Mouse (Mus musculus) embryo, embryonic 11.5 days (tissue): ENCODE measurements at regions not wholly inside any gene's neighbourhood (a gene's known extent, or its start where the extent isn't known, plus 50 kb on each side); places are given as distances from the start of the nearest gene placed in this dataset.

Experiments
- DNase-seq: peaks from one replicate; pipeline ENCODE4 v3.0.0-alpha.2; 2012; ENCODE audit warnings: low read depth, low spot score

DNA sequence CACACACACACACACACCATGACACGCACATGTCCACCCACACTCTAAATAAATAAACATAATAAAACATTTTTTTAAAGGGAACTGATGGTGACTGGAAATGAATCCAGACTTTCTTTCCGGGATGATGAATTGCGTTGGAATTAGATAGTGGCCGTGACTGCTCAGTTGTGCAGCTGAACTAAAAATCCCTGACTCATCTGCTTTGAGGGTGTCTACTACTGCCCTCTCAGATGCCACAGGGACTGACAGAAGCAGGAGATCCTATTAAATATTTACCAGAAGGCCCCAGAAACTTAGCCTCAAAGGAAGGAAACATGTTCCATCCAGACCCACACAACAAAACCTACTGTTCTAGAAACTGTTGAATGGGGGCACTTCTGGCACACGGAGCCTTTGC, 65.7 kb downstream of the Polr2m start:
- no peak for DNase-seq

DNA sequence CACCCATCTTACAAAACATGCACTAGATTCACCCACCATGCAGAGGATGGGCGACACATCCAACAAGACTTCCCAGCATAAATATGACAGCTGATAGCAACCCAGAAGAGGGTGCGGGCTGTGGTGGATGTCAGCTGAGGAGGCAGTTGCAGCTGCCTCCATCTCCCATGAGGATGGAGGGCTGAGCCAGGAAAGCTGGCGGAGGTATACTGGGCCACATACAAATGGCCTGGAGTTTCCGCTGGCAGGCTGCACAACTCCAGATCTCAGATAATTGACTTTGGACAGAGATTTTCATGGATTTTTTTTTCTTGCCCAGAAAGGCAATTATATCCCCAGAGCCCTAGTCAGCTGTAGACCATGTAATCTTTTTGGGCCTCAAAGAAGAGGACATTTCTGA, 67.2 kb downstream of the Polr2m start:
- no peak for DNase-seq

DNA sequence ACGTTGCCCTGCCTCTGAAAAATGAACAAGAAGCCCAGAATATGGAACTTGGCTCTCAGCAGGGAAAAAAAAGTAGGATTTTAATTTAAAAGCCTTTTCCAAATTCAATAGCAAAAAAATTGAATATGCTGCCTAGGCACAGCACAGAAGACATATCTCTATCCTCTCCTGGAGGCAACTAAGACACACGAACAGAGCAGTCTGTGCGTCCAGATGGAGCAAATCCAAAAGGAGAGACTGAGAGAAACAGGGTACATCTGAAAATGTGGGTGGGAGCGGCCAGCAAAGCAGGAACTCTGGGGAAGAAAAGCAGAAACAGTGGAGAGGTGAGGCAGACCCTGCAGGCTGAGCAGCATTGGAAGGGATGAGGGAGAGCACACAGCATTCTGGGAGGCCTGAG, 68.5 kb downstream of the Polr2m start:
- DNase-seq = no peak

DNA sequence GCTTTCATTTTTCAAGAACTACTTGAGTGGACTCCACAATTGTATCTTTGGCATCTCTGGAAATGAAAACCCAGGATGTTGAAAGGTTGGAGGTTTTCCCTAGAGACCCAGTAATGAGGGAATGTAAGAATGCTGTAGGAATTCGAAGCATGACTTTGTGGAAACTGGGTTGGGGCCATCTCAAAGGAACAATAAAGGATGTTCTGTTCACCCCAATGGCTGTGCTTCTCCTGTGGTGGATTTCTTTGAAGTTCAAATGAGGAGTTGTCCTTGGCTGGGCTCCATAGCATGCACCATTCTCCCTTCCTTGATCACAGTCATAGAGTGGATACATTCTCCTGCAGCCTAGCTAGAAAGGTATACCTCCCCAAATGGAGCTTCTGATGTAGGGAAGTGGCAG, 74.6 kb downstream of the Polr2m start:
- no peak for DNase-seq

DNA sequence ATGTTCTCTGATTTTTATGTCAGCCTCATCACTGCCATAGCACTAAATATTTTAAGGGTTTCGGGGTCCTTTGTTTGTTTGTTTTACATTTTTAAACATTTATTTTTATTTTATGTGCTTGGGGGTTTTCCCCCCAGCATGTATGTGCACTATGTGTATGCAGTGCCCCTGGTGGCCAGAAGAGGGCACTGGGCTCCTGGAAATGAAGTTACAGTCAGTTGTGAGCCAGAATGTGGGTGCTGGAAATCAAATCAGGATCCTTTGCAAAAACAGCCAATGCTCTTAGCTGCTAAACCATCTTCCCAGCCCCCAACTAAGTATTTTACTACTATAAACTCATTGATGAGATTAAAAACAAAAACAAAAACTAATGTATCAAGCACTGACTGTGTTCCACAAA, 75.8 kb downstream of the Polr2m start:
- DNase-seq = no peak

DNA sequence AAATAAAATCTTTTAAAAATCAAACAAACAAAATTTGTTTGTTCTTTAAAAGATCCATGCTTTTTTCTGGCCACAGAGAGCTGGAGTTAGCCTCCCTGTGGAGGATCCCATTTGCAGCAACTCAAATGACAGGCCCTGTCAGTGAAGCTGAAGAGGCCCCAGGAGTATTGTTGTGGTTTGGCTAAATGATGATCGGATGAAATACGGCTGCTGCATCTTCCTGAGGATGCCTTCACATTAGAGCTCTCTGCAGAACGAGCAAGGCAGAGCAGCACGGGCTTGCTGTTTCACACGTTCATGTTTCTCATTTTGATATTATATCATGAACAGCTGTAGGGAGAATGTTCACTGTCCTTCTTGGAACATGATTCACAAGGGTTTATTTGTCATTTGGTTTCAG, 76.8 kb downstream of the Polr2m start:
- no peak for DNase-seq

DNA sequence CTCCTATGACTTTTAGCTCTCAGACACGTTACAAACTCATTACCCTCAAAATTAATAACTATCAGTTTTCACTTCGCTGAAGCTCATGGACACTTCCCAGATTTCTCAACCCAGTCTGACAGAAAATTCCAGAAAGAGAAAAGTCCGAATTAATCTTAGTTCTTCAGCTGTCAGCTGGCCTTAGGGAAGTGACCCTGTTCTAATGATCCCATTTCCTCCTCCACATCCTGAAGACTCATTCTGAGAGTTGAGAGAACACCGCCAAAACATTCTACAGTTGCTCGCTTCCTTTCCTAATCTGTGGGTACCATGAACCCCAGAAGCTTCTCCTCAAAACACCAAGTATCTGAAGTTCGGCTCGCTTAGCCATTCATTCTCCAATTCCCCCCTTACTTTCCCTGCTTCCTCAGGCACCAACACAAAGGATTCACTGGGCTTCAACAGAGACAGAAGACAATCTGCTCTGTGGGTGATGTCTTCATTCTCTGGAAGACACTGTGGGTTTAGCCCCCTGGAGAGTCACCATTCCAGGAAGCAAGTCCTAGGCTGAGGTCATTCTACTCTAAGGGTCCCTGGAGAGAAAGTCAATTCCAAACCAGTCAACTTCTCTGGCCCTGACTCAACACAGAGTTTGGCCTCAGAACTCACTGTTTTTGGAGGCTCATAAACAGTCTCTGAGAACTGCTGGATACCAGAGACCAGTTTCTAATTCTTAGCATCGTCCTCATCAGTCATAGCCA, 81.2 kb downstream of the Polr2m start:
- DNase-seq = no peak

DNA sequence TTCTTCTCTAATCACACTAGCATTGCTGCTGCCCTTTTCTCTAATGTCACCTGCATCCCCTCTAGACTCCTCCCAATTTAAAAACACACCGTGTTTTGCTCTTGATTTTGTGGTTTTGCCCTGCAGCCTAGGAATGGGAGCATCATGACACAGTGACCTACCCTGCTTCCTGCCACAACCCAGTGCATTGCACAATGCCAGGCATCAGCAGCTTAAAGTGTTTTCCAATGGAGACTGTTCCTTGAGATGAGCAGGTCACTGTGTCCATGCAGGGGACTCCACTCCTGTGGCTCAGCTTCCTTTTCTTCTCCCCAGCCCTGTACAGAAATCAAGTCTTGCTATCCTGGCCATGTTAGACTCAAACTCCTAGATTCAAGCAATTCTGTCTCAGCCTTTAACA, 84.1 kb downstream of the Polr2m start:
- no peak for DNase-seq

DNA sequence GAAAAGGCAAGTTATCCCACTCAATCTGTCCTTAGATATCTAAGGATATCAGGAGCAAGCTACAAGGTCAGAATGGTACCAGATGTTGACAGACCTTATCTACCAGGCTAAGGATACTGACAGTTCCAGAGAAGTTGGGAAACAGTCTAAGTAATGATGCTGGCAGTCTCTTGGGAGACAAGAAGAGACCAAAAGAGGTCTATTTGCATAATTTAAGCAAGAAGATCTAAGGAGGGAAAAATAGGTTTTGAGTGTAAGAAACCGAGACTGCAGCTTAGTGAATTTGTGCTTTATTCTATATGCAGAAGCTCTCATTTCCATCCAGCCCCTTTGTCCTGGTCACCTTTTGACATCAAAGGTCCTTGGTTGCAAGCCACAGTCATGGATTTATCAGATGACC, 86.4 kb downstream of the Polr2m start:
- no peak for DNase-seq

DNA sequence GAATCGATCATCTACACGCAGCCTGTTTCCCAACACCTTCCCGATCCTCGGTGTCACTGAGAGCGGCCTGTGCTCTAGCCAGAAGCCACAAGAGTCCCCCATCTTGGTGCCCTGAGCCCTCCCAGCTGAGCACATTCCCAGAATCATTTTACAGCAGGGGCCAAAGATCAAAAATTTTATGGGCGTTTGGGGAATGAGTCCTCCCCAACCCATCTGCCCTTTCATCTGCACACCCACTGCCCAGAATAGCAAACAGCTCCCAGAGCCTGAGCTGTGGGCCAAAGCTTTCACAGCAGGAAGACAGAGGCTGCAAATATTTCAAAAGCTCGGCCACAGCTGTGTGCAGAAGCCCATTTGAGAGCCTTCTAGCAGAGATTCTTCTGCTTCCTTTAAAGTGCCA, 89.0 kb downstream of the Polr2m start:
- peak; percentile 32 for DNase-seq

DNA sequence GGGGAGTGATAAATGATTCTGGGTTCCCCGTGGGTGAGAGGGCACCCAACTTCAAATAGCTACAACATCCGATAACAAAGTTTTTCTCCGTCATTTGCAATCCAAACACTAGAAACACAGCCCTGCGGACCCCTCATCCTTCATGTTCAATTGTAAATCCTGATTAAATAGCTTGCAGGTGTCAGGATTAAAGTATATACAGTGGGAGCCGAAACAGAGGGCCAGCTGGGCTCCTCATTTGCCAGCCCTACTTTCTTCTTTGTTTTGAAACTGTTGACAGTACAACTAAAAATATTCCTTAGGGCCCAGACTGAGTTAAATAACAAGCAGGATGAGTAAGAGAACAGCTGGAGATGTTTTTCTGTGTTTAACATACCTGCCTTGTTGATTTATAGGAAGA, 95.5 kb downstream of the Polr2m start:
- no peak for DNase-seq

DNA sequence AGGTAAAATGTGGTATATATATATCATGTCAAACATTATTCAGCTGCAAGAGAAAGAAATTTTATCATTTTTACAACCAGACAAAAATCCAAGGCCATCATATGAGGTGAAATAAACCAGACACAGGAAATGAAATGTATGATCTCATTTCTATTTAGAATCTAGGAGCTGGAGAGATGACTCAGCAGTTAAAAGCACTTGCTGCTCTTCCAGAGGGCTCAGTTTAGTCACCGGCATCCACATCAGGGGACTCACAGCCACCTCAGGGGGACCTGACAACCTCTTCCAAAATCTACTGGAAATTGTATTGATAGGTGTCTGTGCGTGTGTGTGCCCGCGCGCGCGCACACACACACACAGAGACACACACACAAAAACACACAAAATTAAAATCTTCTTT, 98.3 kb downstream of the Polr2m start:
- no peak for DNase-seq

DNA sequence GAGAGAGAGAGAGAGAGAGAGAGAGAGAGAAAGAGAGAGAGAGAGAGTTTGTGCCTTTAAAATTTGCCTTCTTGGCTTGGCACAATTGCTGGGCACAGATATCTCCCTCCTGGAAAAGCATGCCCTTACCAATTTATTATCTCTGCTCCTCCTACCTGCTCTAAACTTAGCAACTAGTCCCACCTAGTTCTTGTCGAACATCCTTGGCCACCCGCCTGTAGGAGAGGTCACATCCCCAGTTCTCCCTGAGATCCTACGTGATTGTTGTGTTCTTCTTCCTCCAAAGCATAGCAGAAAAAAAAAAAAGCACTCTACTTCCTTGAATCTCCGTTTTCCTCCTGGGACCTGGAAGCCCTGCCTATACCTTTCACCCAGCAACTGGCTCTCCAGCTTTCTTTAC, 101.8 kb downstream of the Polr2m start:
- no peak for DNase-seq

DNA sequence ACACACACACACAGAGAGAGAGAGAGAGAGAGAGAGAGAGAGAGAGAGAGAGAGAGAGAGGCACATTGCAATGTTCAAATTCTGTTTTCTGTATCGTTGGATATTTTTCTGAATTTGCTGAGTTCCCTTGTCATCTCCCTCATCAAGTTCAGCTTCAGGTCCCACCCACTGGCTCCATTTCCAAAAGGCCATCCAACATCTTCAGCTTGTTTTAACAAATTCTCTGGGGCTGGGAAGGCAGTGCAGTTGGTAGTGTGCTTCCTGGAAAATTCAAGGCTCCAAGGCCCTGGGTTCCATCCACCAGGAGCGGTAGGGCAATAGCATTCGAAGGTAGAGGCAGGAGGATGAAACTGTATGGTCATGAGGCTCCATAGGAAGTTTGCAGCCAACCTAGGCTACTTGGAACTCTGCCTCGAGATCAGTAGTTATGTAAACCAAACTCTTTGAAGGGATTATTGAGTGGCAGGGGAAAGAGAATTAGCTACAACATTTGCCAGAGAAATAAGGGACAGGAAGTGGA, 105.9 kb downstream of the Polr2m start:
- DNase-seq = no peak

DNA sequence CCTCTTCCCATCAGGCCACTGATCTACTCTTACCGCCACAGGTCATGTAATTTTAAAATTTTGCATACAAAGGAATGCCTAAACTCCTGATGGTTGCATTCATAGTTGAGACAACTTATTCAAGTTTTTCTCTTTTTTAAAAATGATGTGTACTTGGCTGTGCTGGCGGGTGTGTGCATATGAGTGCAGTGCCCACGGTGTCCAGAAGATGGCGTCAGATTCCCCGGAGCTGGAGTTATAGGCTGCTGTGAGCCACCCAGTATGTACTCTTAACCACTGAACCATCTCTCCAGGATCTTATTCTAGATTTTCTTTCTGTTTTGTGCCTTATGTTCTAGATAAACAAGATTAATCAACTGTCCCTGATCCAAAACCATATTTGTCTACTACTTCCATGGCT, 116.0 kb downstream of the Polr2m start:
- DNase-seq = no peak

DNA sequence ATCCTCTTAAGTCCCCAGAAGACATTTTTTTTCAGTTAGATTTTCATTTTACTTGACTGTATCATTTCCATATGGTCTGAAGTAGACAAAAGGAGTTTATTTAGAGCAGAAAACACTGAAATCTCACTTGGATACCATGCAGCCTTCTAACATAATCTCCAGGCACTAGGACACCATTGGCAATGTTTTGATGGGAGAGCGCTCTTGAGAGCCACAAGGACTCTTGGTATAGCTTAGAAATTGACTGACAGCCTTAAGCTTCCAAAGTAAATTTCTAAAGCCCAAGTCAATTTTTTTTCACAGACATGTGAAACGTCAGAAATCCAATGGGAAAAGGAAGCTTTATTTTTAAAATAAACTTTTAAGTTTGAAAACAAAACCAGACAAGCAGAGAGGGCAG, 116.5 kb downstream of the Polr2m start:
- DNase-seq = no peak

DNA sequence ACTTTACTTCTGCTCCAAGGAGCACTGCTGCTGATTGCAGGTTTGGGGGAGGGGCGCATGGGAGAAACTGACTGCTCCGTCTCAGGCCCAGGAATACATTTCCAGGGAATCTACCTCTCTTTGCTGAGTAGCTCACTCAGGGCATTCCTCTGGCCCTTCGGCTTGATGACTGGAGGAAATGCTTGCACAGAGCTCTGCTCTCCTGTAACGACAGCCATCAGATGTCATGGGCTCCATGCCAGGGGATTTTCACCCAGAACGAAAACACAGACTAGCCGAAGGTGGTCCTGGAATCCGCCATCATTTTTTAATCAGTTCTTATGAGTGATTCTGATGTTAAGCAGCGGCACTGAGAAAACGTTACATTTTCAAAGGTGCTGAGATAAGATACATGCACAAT, 119.2 kb downstream of the Polr2m start:
- no peak for DNase-seq

DNA sequence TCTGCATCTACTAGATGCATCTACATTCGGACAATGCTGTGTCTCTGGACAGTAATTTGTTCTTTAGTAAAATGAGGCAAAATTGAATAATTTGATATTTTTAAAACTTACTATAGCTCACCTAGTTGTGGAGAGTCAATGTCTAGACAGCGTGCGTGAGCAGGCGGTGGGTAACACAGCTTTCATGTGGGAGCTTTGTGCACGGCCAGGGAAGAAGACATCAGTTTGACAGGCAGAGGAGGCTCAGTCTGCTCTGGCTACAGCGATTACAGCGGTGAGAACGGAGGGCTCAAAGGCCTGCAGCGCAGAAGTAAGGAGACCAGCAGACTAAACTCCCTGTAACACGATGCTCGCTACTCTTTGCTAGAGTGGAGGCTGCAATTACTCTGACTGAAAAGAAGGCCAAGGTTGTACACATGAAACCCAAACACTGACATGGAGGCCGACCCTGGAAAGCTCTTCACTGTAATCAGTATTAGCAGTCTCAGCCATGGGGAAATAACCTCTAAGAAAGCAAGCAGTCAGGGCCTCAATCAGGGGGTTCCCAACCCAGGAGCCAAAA, 120.5 kb downstream of the Polr2m start:
- DNase-seq = no peak

DNA sequence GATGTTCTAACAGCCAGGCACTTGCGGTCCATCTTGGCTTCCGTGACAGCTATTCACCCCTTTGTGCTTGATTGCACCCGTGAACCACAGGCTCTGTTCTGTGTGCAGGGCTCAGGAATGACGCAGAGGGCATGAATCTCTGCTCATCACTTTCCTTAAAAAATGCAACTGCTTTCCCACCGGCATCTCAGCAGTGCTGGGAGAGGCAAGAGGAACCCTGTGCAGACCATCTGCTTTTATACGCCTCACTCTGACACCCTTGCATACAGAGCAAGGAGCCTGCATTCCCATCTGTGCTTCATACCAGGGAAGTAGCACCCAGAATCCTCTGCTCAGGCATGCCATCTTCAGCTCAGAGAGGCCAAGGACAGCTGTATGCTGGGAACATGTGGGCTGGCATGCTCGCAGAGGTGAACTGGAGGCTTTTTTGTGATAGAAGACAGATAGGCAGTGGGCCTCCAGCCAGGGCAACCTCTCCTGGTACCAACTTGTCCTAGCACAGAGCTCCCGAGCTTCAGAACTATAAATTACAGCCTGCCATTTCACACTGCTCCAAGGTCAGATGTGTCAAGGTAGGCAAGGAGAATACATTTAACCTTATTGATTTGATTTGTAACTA, 121.6 kb downstream of the Polr2m start:
- no peak for DNase-seq

DNA sequence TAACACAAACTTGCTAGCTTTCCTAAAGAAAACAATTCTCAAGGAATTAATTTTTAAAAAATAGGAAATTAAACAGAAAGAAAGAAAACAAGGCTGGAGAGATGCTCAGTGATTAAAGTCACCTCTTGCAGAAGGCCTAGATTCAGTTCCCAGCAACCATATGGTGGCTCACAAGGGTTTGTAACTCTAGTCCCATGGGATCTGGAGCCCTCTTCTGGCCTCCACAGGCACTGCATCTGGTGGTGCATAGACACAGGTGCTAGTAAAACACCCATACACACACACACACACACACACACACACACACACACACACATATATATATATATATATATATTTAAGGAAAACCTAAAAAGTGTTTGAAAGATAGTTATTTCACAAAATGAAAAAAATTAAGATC, 123.3 kb downstream of the Polr2m start:
- no peak for DNase-seq

DNA sequence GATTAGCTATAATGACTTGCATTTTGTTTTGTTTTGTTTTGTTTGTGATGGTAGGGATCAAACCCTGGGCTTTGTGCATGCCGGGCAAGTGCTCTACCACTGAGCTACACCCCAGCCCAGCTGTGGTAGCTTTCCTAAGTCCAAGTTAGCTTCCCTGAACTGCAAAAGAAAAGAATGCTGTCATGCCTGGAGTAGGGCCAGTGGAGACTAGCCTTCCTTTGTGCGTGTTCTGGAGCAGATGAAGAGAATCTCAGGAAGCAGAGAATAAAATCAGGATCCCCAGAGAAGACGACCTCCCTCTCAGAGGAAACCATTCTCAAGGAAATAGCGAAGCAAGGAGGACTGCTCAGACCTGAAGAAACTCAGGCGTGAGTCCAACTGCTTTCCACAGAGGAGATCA, 123.8 kb downstream of the Polr2m start:
- DNase-seq = no peak

DNA sequence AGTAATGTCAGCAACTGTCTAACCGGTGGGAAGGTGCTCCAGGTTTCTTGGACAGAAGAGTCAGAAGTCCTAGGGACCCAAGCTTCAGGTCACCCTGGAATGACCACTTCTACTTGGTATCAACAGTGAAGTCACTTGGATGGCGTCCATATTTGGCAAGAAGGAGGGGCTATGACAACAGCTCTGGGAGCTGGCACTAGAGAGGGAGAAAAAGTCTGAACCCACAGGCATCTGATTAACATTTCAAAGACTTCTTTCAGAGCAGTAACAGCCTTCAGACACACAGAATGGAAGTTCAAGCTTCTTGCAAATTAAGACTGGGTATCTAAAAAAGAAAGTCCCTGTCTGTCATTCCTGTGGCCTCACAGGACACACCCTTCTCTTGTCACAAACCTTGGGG, 124.4 kb downstream of the Polr2m start:
- DNase-seq = no peak

DNA sequence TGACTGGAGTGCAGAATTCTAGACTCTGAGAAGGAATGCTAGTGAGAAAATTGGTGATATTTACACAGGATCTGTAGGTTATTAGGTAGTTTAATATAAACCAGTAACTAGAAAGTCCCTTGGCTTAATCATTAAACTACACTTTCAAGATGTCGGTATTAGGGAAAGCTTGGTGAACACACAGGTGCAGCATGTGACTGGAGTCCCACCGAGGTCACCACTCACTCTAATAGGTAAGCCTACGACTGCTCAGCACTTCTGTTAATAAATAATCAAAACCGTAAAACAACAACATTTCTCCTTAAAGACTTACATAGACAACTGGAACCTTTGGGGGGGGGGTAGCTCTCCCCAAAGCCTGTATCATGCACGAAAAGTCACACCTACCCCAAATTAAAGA, 125.1 kb downstream of the Polr2m start:
- no peak for DNase-seq
